Mouse (Mus musculus): ENCODE measurements at regions not wholly inside any gene's neighbourhood (a gene's known extent, or its start where the extent isn't known, plus 50 kb on each side); places are given as distances from the start of the nearest gene placed in this dataset.

- no peak for DNase-seq (ENCODE audit: low spot score)
Measured at GRCm38 (mm10) chr3:148559752-148560460, 430.4 kb downstream of the Adgrl2 start.

GRCm38 (mm10) chr3:148558592-148559157 lies 431.7 kb downstream of the Adgrl2 start:
- DNase-seq (ENCODE audit: low spot score), result no peak

DNA sequence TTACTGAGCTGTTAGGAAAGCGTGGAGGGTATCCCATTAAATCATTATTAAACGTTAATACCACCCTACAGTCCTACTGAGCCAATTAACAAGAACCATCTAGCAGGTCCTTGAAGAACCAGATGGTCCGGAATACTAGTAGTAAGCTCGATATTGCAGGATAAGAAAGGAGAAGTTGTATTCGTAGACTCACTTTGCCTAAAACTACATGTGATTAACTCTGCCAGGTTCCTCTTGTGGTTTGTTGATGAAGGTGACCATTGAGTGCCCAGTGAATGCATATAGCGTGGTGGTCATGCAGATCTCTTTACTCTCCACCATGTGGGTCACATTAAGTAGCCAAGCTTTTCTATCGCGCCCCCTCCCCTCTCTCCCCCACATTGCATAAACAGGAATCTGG lies 435.0 kb downstream of the Adgrl2 start:
- no peak for DNase-seq (ENCODE audit: low spot score)

DNA sequence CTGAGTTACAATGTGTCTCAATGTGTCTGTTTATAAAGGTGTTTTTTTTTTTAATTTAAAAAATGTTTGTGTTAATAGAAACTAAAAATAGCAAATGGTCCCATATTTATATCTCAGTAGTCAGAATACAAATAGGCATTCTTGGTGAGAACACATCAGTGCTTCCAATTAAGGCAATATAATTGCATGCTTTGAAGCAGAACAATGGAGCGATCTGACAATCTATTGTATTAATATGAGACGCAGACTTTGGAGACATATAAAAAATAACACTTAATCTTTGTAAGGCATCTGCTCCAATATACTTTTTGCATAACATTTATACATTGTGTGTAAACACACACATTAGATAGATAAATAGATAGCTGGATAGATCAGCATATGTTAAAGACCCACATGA lies 439.6 kb downstream of the Adgrl2 start:
- no peak for DNase-seq (ENCODE audit: low spot score)

GRCm38 (mm10) chr3:148544929-148545328 lies 445.4 kb downstream of the Adgrl2 start:
- no peak for DNase-seq (ENCODE audit: low spot score)

- DNase-seq (ENCODE audit: low spot score), result no peak
Measured at GRCm38 (mm10) chr3:148542217-148542616, 448.1 kb downstream of the Adgrl2 start.

GRCm38 (mm10) chr3:148537669-148538271 lies 452.6 kb downstream of the Adgrl2 start:
- no peak for DNase-seq (ENCODE audit: low spot score)

DNA sequence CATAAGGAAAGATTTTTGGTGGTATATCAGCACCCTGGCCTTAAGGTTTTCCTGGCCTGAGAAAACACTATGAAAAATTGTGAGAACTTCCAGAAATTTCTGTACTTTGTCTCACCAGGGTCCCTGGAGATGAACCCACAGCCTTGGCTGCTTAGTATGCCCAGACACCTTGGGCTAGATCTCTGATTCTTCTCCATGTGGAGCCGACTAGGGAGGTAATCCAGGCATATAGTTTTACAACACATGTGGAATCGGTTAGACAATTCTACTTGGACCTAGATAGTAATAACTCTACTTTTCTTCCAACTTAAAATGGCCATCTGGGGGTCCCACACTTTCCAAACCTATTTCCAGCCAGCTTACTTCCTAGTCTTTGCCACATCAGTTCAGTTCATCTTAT lies 460.5 kb downstream of the Adgrl2 start:
- no peak for DNase-seq (ENCODE audit: low spot score)

DNA sequence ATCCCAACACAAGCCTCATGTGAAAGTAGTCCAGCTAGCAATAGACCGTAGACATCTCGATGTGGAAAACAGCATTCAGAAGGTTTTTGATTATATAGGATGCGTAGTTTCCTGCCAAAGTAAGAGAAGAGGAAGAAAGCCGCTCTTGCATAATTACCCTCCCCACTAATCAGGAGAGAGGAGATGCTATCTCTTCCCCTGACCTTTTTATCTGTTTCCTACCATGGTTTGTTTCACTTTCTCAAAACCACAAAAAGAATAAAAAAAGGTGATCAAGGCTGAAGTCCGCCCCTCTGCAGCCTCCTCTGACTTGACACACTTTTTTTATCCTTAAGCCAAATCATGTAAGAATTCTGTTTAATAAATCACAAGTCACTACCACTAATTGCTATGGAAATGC lies 480.0 kb downstream of the Adgrl2 start:
- no peak for DNase-seq (ENCODE audit: low spot score)

DNA sequence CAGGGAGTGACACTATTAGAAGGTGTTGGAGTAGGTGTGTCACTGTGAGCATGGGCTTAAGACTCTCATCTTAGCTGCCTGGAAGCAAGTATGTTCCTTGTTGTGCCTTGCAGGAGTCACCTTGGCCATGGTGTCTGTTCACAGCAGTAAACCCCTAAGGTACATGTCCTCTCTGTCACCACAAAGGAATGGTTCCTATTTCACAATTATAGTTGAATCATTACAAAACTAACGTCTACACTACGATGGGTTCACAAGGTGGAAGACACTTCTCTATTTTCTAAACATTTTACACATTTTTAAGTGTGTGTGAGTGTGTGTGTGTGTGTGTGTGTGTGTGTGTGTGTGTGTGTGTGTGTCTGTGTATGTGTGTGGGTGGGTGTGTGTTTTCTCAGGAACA lies 485.4 kb downstream of the Adgrl2 start:
- no peak for DNase-seq (ENCODE audit: low spot score)

GRCm38 (mm10) chr3:148503432-148503831 lies 486.9 kb downstream of the Adgrl2 start:
- DNase-seq (ENCODE audit: low spot score), result no peak

DNA sequence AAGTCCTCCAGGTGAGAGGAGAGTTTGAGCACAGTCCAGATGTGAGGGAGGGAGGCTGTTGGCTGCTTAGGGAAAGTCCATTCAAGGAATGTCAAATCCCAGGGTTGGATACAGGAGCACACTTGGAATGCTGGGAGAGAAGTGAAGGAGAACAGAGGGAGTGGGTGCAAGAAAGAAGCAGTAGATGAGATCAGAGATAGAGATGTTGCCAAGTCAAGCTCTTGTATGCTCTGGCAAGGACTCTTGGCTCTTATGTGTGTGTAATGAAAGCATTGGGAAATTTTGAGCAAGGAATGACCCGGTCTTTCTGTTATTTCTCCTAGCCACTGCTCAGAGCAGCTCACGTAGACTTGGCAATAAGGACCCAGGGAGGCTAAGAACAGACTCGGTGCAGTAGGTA lies 488.6 kb downstream of the Adgrl2 start:
- no peak for DNase-seq (ENCODE audit: low spot score)

GRCm38 (mm10) chr3:148496672-148497071 lies 493.7 kb downstream of the Adgrl2 start:
- no peak for DNase-seq (ENCODE audit: low spot score)

- no peak for DNase-seq (ENCODE audit: low spot score)
Measured at GRCm38 (mm10) chr3:148491287-148491686, 499.1 kb downstream of the Adgrl2 start.

GRCm38 (mm10) chr3:148489201-148489600 lies 501.2 kb downstream of the Adgrl2 start:
- no peak for DNase-seq (ENCODE audit: low spot score)

DNA sequence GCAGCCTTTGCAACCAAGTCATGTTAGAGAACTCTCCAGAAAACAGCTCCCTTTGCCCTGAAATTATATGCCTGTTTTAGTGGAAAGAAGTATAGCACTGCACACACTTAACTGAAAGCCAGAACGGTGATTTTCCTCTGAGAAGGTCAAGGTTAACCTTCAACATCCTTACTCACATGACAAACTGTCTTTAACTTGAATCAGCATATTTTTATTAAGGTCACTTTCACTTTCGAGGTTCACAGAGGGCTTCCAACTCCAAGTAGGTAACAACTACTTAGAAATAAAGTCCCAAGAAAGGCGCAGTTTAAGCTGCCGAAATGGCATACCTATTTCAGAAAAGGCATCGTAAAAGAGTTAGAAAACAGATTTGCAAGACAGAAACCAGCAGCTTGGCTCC lies 502.4 kb downstream of the Adgrl2 start:
- DNase-seq (ENCODE audit: low spot score), result no peak

GRCm38 (mm10) chr3:148475862-148476261 lies 514.5 kb downstream of the Adgrl2 start:
- no peak for DNase-seq (ENCODE audit: low spot score)

DNA sequence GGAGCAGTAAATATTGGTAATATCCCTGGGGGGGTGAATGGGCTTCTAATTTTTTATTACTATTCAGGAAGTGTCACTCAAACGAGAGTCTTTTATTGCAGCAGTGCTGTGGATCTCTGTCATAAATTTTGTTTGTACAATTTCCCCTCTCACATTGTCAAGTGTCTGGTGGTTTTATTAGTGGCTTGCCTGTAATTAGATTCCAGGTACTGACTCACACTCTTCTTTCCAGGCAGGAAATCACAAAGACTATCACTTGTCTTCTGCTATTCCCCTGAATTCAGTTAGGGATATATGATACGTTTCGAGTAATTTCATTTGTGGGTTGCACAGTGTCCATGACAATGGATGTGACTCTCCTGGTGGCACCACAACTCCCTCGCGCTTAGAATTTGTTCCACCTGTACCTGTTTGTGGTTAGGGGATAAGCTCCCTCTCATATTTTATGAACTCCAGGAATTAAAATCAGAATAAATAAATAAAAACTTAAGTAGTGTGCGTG lies 517.4 kb downstream of the Adgrl2 start:
- no peak for DNase-seq (ENCODE audit: low spot score)

DNA sequence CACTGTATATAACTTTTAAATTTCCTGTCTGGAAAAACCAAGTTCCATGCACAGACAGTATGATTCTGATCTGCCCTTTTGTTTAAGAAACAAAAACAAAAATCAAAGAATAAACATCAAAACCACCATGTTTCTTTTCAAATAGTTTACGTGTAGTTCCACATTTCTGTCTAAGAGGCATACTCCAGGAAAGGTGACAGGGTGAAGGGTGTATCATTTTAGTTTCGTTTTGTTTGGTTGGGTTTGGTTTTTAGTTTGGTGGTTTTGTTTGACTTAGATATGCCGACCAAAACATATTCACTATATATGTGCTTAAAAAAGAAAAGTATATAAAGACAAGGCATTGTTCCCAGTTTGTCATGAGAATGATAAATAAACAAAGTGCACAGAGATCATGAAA lies 524.9 kb downstream of the Adgrl2 start:
- DNase-seq (ENCODE audit: low spot score), result no peak

- DNase-seq (ENCODE audit: low spot score), result no peak
Measured at GRCm38 (mm10) chr3:148462791-148463190, 527.6 kb downstream of the Adgrl2 start.

DNA sequence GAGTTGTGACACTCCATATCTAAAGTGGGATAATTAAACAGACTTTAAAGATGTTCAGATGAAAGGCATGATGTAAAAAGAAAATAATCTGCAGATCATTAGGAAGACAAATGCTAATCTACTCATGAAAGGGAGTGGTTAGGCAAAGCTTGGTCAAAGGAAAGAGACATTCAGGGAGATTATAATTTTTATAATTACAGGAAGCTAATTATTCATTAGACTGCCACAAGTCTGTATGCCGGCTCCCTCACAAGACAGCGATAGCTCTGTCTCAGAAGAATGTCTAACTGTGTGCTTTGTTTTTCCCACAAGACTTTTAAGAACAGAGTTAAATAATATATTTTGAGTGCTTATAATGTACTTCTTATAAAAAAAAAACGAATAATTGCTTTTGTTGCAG lies 541.5 kb downstream of the Adgrl2 start:
- DNase-seq (ENCODE audit: low spot score), result no peak

- no peak for DNase-seq (ENCODE audit: low spot score)
Measured at GRCm38 (mm10) chr3:148448465-148448864, 541.9 kb downstream of the Adgrl2 start.

- DNase-seq (ENCODE audit: low spot score), result no peak
Measured at GRCm38 (mm10) chr3:148446845-148447244, 543.5 kb downstream of the Adgrl2 start.

Measured in urinary bladder, postnatal 14 days (tissue).